In genomic region chr8:13493858-13494631, GRCm38 (mm10) we compare ENCODE assay signal across 8 mouse cellular contexts. TPM values are rescaled to one million over a fixed set of nuclear protein-coding genes. Genes with fewer than 3 reads are reported as not detected.
DNase-seq lines count a peak whose midpoint lies in the region; ATAC-seq lines count a peak whose summit lies in the region.

Gas6 (minus strand) TSS chr8:13494490.

- peak within 1 kb of the TSS; percentile 57 for H3K4me3 ChIP-seq in hindbrain, embryonic 11.5 days (ENCODE audit: low read depth, low read length)

- peak; percentile 76 for ATAC-seq in hindbrain, embryonic 11.5 days (ENCODE audit: low FRiP score)
- ATAC-seq in monocyte, adult 5-6 weeks (replicated peaks; ENCODE audit: insufficient number of reproducible peaks, low FRiP score, low TSS enrichment, poor library complexity, severe bottlenecking), result no peak

- H3K27me3 ChIP-seq in hindbrain, embryonic 11.5 days (ENCODE audit: control insufficient read depth, insufficient read depth, low read length), result peaks cover 22% of the 10 kb centered on the region

- H3K9ac ChIP-seq in hindbrain, embryonic 11.5 days (ENCODE audit: low read depth, low read length), result peak within 1 kb of the TSS; percentile 59

- H3K4me2 ChIP-seq in hindbrain, embryonic 11.5 days (replicated peaks; ENCODE audit: low read depth, low read length), result peak within 1 kb of the TSS; percentile 89

- peaks cover 2% of the 10 kb centered on the region; the same call in 1 of the 2 replicates for H3K4me1 ChIP-seq in hindbrain, embryonic 11.5 days (replicated peaks; ENCODE audit: control insufficient read depth, insufficient read depth, low read length)

- peak; percentile 83 for DNase-seq in adrenal gland, postnatal 14 days
- peak; percentile 83 to 86 for DNase-seq in cerebellum, postnatal 14 days
- peak; percentile 58 to 66 for DNase-seq in frontal cortex, postnatal 36 days (ENCODE audit: low spot score in 2 of 2)
- DNase-seq in hindbrain, embryonic 11.5 days (ENCODE audit: low spot score), result peak; percentile 77
- DNase-seq in layer of hippocampus, postnatal 14 days (ENCODE audit: low spot score in 2 of 2), result peak; percentile 61 to 68
- DNase-seq in lung, postnatal 14 days, result peak; percentile 71
- peak; percentile 73 for DNase-seq in retina, embryonic 14.5 days (ENCODE audit: low spot score)

- no peaks in the 10 kb centered on the region for H3K9me3 ChIP-seq in hindbrain, embryonic 11.5 days (ENCODE audit: control insufficient read depth, low read length)

- 3% methylated on average over 57 of the region's 64 CpGs for whole genome bisulfite sequencing in hindbrain, embryonic 11.5 days

- no peak within 1 kb of the TSS for H3K27ac ChIP-seq in hindbrain, embryonic 11.5 days (ENCODE audit: low read depth, low read length)

- H3K36me3 ChIP-seq in hindbrain, embryonic 11.5 days (ENCODE audit: control insufficient read depth, insufficient read depth, low read length), result no peaks in the 10 kb centered on the region

RNA-seq across cellular contexts. Expression of gene Gas6, which starts in this region (rescaled TPM):
- total RNA-seq in adrenal gland, postnatal 14 days (2021), result 76.0 and 81.6 TPM in 2 replicates
- 5.9 and 9.8 TPM in 2 replicates for polyA plus RNA-seq in hindbrain, embryonic 11.5 days (2014; fragmentation: Nextera tagmentation; extraction: Ambion mirVana)
- 100 to 1,000 TPM; 104 to 115 TPM for total RNA-seq in layer of hippocampus, postnatal 14 days (2021)
- 0.29 TPM in 1 of 3 replicates, not detected in the others for total RNA-seq in monocyte, adult 5-6 weeks (2017)

Comparison
In these comparisons a context has a peak if more than half of its experiments do, and no peak if none do; other contexts are left out.
1. RNA of gene Gas6 (total RNA-seq): 104 to 115 TPM in layer of hippocampus, postnatal 14 days and 76.0 to 81.6 TPM in adrenal gland, postnatal 14 days; 0.29 TPM in monocyte, adult 5-6 weeks; every median in the first group is over 10 times any median in the second.
2. Peak in every context shown above with its lines, with median percentiles within 50 percentile points of each other: DNase-seq.